Mouse (Mus musculus) spleen, postnatal 10 days (tissue): ENCODE measurements around the gene Cdk11b.
"Not testable (repeated sequence)": the region's sequence is repeated elsewhere in the genome, so short reads cannot be mapped to it uniquely, and the experiment has no call there.

Experiments
- DNase-seq, 2 experiments: peaks; one replicate each; pipeline ENCODE4 v3.0.0; 2021 to 2022; ENCODE audit warnings: low spot score in 2 of 2

Cdk11b gene

GRCm38 (mm10) chr4:155605132-155605531 is 19.5 kb upstream of the Cdk11b start:
- no peak for DNase-seq

GRCm38 (mm10) chr4:155606825-155607224 is 17.8 kb upstream of the Cdk11b start:
- DNase-seq, result no peak

GRCm38 (mm10) chr4:155611860-155612259 is 12.8 kb upstream of the Cdk11b start:
- DNase-seq, result no peak

- no peak for DNase-seq
Observed at GRCm38 (mm10) chr4:155613264-155613663, 11.4 kb upstream of the Cdk11b start.

- no peak for DNase-seq
Observed at GRCm38 (mm10) chr4:155618321-155618720, 6.3 kb upstream of the Cdk11b start.

GRCm38 (mm10) chr4:155630267-155630666 is 5.6 kb downstream of the Cdk11b start:
- DNase-seq, result no peak

- DNase-seq, result no peak
Observed at GRCm38 (mm10) chr4:155635766-155636499, 11.3 kb downstream of the Cdk11b start.

- no peak for DNase-seq
Observed at GRCm38 (mm10) chr4:155643531-155643930, 18.9 kb downstream of the Cdk11b start.

- not testable (repeated sequence) for DNase-seq
Observed at GRCm38 (mm10) chr4:155645308-155645707, 20.7 kb downstream of the Cdk11b start, which contains the start of gene Gm10563. TSS of gene Gm10563 (minus strand) at chr4:155645408.

GRCm38 (mm10) chr4:155645721-155646120 is 21.1 kb downstream of the Cdk11b start:
- no peak for DNase-seq

GRCm38 (mm10) chr4:155649355-155649754 is 24.7 kb downstream of the Cdk11b start:
- no peak for DNase-seq

- no peak for DNase-seq
Observed at GRCm38 (mm10) chr4:155651553-155652269, 27.1 kb downstream of the Cdk11b start.

- no peak for DNase-seq
Observed at GRCm38 (mm10) chr4:155652283-155653085, 27.8 kb downstream of the Cdk11b start.

- DNase-seq, result peak in 1 of 2 experiments; percentile 29
Observed at GRCm38 (mm10) chr4:155653086-155653450, 28.4 kb downstream of the Cdk11b start, which contains the start of gene Mmp23. TSS of gene Mmp23 (minus strand) at chr4:155653384.

- no peak for DNase-seq
Observed at GRCm38 (mm10) chr4:155653451-155654182, 29.0 kb downstream of the Cdk11b start.

- no peak for DNase-seq
Observed at GRCm38 (mm10) chr4:155654183-155654455, 29.5 kb downstream of the Cdk11b start.

- peak in 1 of 2 experiments; percentile 44 for DNase-seq
Observed at GRCm38 (mm10) chr4:155654456-155655298, 30.0 kb downstream of the Cdk11b start.

GRCm38 (mm10) chr4:155656214-155656751 is 31.6 kb downstream of the Cdk11b start:
- no peak for DNase-seq

GRCm38 (mm10) chr4:155658961-155659360 is 34.3 kb downstream of the Cdk11b start:
- DNase-seq, result no peak

- no peak for DNase-seq
Observed at GRCm38 (mm10) chr4:155660641-155661040, 36.0 kb downstream of the Cdk11b start.
